1 mouse cellular context compared by ENCODE assay signal in the genomic region with DNA sequence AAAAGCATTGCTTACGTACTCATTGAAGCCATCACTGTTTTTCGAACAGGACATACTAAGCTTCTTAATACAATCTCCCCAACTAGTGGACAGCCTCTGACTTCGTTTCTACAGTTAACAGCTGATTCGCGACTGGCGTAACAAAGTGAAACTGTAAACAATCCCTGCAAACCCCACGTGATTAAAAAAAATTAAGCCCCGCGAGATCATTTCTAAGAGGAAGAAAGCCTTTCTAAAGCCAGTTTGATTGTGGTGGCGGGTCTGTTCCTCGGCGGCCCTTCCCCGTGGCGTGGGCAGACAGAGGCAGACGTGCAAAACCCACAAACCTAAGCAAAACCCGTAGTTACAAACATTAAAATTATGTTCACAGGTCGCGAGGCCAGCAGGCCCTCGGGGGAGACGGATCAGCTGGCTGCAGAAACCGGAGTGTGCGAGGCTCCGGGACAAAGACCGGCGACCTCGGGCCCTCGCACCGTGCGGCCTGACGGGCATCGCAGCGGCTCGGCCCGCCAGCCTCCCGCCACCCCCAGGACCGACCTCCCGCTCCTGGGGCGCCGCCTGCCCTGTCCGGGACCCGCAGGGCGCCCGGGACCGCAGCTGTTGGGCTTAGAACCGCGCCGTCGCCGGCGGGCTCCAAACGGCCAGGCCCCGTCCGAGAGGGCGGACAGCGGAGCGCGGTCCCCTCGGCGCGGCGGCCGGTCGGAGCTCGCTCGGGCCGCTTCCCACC.
A peak's percentile ranks its signal among the peaks of the same experiment; 100 is the strongest.
TF ChIP-seq lines count a peak whose summit lies in the region.

No protein-coding gene starts in this region.

TF ChIP-seq in MEL, 35 proteins besides CTCF, POLR2A, EP300 and RAD21 (continued from another document):
- TF ChIP-seq POLR2AphosphoS5 (IDR thresholded peaks at IDR 0.05; ENCODE audit: borderline replicate concordance, low read depth, low read length) (no peak), BHLHE40 (IDR thresholded peaks at IDR 0.05; ENCODE audit: borderline replicate concordance, low read depth, low read length) (peak; percentile 68; the same call in 1 of the 2 replicates), CHD2 (IDR thresholded peaks at IDR 0.05; ENCODE audit: low read length) (peak; percentile 79), CHD1 (IDR thresholded peaks at IDR 0.05; ENCODE audit: low read depth, low read length) (no peak), MYC (IDR thresholded peaks at IDR 0.05; ENCODE audit: low read depth, low read length) (peak; percentile 59), KAT2A (conservative IDR thresholded peaks at IDR 0.05; ENCODE audit: low read depth, low read length) (no peak), HCFC1 (IDR thresholded peaks at IDR 0.05; ENCODE audit: low read depth, low read length) (peak; percentile 75), GABPA (IDR thresholded peaks at IDR 0.05; ENCODE audit: low read depth, low read length) (no peak), RCOR1 (IDR thresholded peaks at IDR 0.05; ENCODE audit: low read depth, low read length) (no peak), ETS1 (IDR thresholded peaks at IDR 0.05; ENCODE audit: low read depth, low read length) (peak; percentile 95), UBTF (IDR thresholded peaks at IDR 0.05; ENCODE audit: borderline replicate concordance, insufficient read depth, low read depth, low read length) (no peak; the same call in 1 of the 2 replicates), MXI1 (IDR thresholded peaks at IDR 0.05; ENCODE audit: low read depth, low read length) (peak; percentile 93), MEF2A (IDR thresholded peaks at IDR 0.05; ENCODE audit: extremely low read depth, insufficient replicate concordance, low read depth, low read length, poor library complexity, severe bottlenecking) (no peak), E2F4 (IDR thresholded peaks at IDR 0.05; ENCODE audit: borderline replicate concordance, low read depth, low read length) (no peak; the same call in 1 of the 2 replicates), TBP (IDR thresholded peaks at IDR 0.05; ENCODE audit: low read depth, low read length) (peak; percentile 81), ZC3H11A (IDR thresholded peaks at IDR 0.05; ENCODE audit: low read depth, low read length) (no peak), NRF1 (IDR thresholded peaks at IDR 0.05; ENCODE audit: insufficient read depth, low read depth, low read length, poor library complexity, severe bottlenecking) (no peak), SMC3 (IDR thresholded peaks at IDR 0.05; ENCODE audit: low read depth, low read length) (no peak), MAZ (IDR thresholded peaks at IDR 0.05; ENCODE audit: low read depth, low read length) (no peak)
TF ChIP-seq in MEL: peak in this region for 18.
